Mouse (Mus musculus) lung, postnatal 10 days (tissue): ENCODE measurements around the gene Fastkd1.
A peak's percentile ranks its signal among the peaks of the same experiment; 100 is the strongest.
"Not testable (repeated sequence)": the region's sequence is repeated elsewhere in the genome, so short reads cannot be mapped to it uniquely, and the experiment has no call there.

ENCODE experiments used
- DNase-seq: peaks from one replicate; pipeline ENCODE4 v3.0.0; 2021

Gene Fastkd1

DNA sequence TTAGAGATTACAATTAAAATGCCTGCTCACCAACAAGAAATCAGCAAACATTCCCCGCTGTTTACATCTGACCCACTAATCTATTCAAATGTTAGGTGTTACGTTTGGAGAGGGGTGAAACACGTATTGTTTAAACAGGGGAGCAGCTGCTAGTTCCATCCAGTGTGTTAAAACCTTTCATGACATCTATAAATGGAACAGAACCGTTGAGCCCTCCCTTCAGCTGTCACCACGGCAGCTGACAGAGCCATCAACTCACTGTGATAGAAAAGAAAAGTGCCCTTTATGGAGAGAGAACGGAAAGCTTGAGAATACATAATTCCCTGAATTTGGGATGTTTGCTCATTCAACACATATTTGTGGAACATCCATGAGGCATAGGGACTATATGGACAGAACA, 44.9 kb downstream of the Fastkd1 start:
- DNase-seq, result no peak

DNA sequence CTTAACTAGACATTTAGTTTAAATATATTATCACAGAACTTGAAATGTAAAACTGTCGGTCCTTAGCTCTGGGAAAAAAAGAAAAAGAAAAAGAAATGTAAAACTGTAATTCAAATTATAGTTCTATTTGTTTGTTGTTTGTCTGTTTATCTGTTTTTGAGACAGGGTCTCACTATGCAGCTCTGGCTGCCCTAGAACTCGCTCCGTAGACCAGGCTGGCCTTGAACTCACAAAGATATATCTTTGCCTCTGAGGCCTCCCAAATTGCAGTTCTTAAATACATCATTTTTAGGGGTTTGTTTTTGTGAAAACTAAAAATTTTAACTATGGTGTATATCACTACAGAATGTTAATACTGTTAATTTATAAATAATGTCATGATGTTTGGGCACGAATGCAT, 45.7 kb downstream of the Fastkd1 start:
- DNase-seq, result no peak

- DNase-seq, result no peak
Observed at GRCm38 (mm10) chr2:69663827-69664476, 49.4 kb downstream of the Fastkd1 start.

- no peak for DNase-seq
Observed at GRCm38 (mm10) chr2:69659326-69659725, 54.0 kb downstream of the Fastkd1 start.

GRCm38 (mm10) chr2:69649716-69650115, 63.6 kb downstream of the Fastkd1 start:
- no peak for DNase-seq

- peak; percentile 93 for DNase-seq
Observed at GRCm38 (mm10) chr2:69646726-69647490, 66.4 kb downstream of the Fastkd1 start, which contains the start of gene Bbs5. Bbs5 (plus strand) TSS chr2:69647171.

GRCm38 (mm10) chr2:69644968-69645617, 68.2 kb downstream of the Fastkd1 start:
- no peak for DNase-seq

DNA sequence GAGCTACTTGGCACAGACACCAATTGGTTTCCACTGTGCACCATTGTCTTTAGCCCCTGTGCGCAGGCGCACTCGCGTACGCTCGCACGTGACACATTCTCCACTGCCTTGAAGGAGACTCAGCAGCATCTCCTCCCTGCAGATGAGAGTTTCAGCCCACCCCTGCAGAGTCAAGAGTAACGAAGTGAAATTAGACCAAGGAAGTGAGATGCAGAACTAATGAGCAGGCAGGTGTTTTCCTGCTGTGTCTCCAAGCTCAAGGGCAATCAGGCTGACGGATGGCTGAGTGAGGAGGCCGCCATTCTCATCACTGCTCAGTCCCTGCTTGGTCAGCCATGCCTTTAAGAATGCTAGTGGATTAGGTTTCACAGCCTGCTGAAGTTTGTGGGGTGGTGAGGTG, 73.2 kb downstream of the Fastkd1 start:
- no peak for DNase-seq

GRCm38 (mm10) chr2:69637989-69638388, 75.3 kb downstream of the Fastkd1 start:
- DNase-seq, result not testable (repeated sequence)
